29 mouse cellular contexts compared by ENCODE assay signal in genomic region chr8:108803017-108803416, GRCm38 (mm10).
DNase-seq lines count a peak whose midpoint lies in the region; ATAC-seq and TF ChIP-seq lines count a peak whose summit lies in the region.
"Had no signal": no experiment of that assay in that cellular context is flagged by ENCODE, and none has a peak within 500 bp of the region (broad histone marks: within the 10 kb centered on the region; RNA-seq: fewer than 3 reads in every experiment).

No protein-coding gene starts in this region.

- no peak overlapping the region for H3K9ac ChIP-seq in forebrain, embryonic 12.5 days
- no peak overlapping the region for H3K9ac ChIP-seq in stomach, embryonic 14.5 days (replicated peaks; ENCODE audit: low read depth, low read length)
- no peak overlapping the region for H3K9ac ChIP-seq in stomach, postnatal 0 days (ENCODE audit: low read length)
- H3K9ac ChIP-seq: forebrain, postnatal 0 days; liver, embryonic 13.5 days; midbrain, embryonic 13.5 days had no signal

- ATAC-seq in forebrain, embryonic 12.5 days (ENCODE audit: low FRiP score), result peak; percentile 60; the same call in 1 of the 2 replicates
- no peak for ATAC-seq in stomach, embryonic 14.5 days (ENCODE audit: insufficient number of reproducible peaks, insufficient read depth, low FRiP score, low read depth)
- ATAC-seq in stomach, postnatal 0 days (ENCODE audit: low FRiP score, low TSS enrichment), result no peak
- ATAC-seq: forebrain, postnatal 0 days; hindbrain, postnatal 0 days; midbrain, embryonic 13.5 days; Patski had no signal

- H3K4me3 ChIP-seq in forebrain, embryonic 12.5 days (replicated peaks), result no peak overlapping the region
- H3K4me3 ChIP-seq in forebrain, embryonic 10.5 days, result no peak overlapping the region
- H3K4me3 ChIP-seq in stomach, embryonic 14.5 days (ENCODE audit: low read depth, low read length), result no peak overlapping the region
- H3K4me3 ChIP-seq in stomach, postnatal 0 days (ENCODE audit: low read depth, low read length), result no peak overlapping the region
- H3K4me3 ChIP-seq: hindbrain, embryonic 10.5 days; liver, embryonic 13.5 days; midbrain, embryonic 13.5 days had no signal

- DNase-seq in forebrain, embryonic 10.5 days (ENCODE audit: extremely low spot score, low spot score), result no peak
- no peak for DNase-seq in stomach, postnatal 0 days (ENCODE audit: low spot score)
- peak; percentile 57 for DNase-seq in retina, embryonic 14.5 days (ENCODE audit: low spot score)
- no peak for DNase-seq in spleen, postnatal 14 days (ENCODE audit: low spot score in 2 of 2)
- no peak for DNase-seq in spleen, postnatal 4 days (ENCODE audit: low spot score in 2 of 2)
- DNase-seq: adrenal gland, postnatal 14 days; cerebellum, adult 2 months; cerebellum, postnatal 14 days; forebrain, postnatal 0 days; gastrocnemius, postnatal 10 days; heart, postnatal 14 days; kidney, adult 18-20 months; kidney, postnatal 4 days; left cerebral cortex, postnatal 4 days; liver, embryonic 13.5 days; lung, adult 2 months; lung, postnatal 10 days; right cerebral cortex, adult 18-20 months; spleen, adult 18-20 months; thymus, postnatal 14 days had no signal

- no peak overlapping the region for H3K27ac ChIP-seq in forebrain, embryonic 12.5 days
- no peak overlapping the region for H3K27ac ChIP-seq in forebrain, embryonic 10.5 days
- H3K27ac ChIP-seq in stomach, embryonic 14.5 days (ENCODE audit: low read length), result 0 out of 2 replicates have a peak overlapping the region, but pooled peaks have one; percentile 15
- H3K27ac ChIP-seq in stomach, postnatal 0 days (replicated peaks), result no peak overlapping the region
- H3K27ac ChIP-seq: hindbrain, embryonic 10.5 days; hindbrain, postnatal 0 days; kidney, postnatal 0 days; liver, embryonic 13.5 days; macrophage; midbrain, embryonic 13.5 days had no signal

- H3K9me3 ChIP-seq in forebrain, embryonic 12.5 days, result no peaks in the 10 kb centered on the region
- H3K9me3 ChIP-seq in forebrain, embryonic 10.5 days, result no peaks in the 10 kb centered on the region
- no peaks in the 10 kb centered on the region for H3K9me3 ChIP-seq in stomach, embryonic 14.5 days (ENCODE audit: control insufficient read depth, low read depth, low read length)
- no peaks in the 10 kb centered on the region for H3K9me3 ChIP-seq in stomach, postnatal 0 days (ENCODE audit: control insufficient read depth, low read length)
- H3K9me3 ChIP-seq: hindbrain, embryonic 10.5 days; liver, embryonic 13.5 days; midbrain, embryonic 13.5 days had no signal

- no peak for TF ChIP-seq CTCF in stomach, postnatal 0 days (IDR thresholded peaks at IDR 0.05; ENCODE audit: low read depth)

- WGBS in forebrain, embryonic 12.5 days, result 77% methylated on average over 6 of the region's 6 CpGs
- 89% methylated on average over 6 of the region's 6 CpGs for WGBS in forebrain, embryonic 10.5 days
- 56% methylated on average over 6 of the region's 6 CpGs for WGBS in stomach, embryonic 14.5 days
- WGBS in stomach, postnatal 0 days, result 61% methylated on average over 6 of the region's 6 CpGs

- TF ChIP-seq EP300 in stomach, postnatal 0 days (optimal IDR thresholded peaks at IDR 0.05), result no peak

- peaks cover 28% of the 10 kb centered on the region for H3K36me3 ChIP-seq in forebrain, embryonic 12.5 days (replicated peaks)
- H3K36me3 ChIP-seq in forebrain, embryonic 10.5 days (replicated peaks), result peaks cover 74% of the 10 kb centered on the region
- H3K36me3 ChIP-seq in stomach, embryonic 14.5 days (ENCODE audit: control insufficient read depth, insufficient read depth, low read length), result peaks cover 12% of the 10 kb centered on the region
- peaks cover 10% of the 10 kb centered on the region for H3K36me3 ChIP-seq in stomach, postnatal 0 days (ENCODE audit: control insufficient read depth, insufficient read depth, low read length)
- H3K36me3 ChIP-seq: G1E; liver, embryonic 13.5 days had no signal

- no peaks in the 10 kb centered on the region for H3K27me3 ChIP-seq in forebrain, embryonic 12.5 days
- no peaks in the 10 kb centered on the region for H3K27me3 ChIP-seq in forebrain, embryonic 10.5 days (ENCODE audit: poor library complexity, severe bottlenecking)
- no peaks in the 10 kb centered on the region for H3K27me3 ChIP-seq in stomach, embryonic 14.5 days (ENCODE audit: control insufficient read depth, insufficient read depth, low read length)
- no peaks in the 10 kb centered on the region for H3K27me3 ChIP-seq in stomach, postnatal 0 days (ENCODE audit: control insufficient read depth, insufficient read depth, low read length)
- H3K27me3 ChIP-seq: liver, embryonic 13.5 days; midbrain, embryonic 13.5 days; Patski had no signal

- no peak overlapping the region for H3K4me2 ChIP-seq in forebrain, embryonic 12.5 days
- H3K4me2 ChIP-seq in stomach, embryonic 14.5 days (replicated peaks; ENCODE audit: low read depth, low read length), result no peak overlapping the region
- H3K4me2 ChIP-seq in stomach, postnatal 0 days (replicated peaks; ENCODE audit: low read depth), result no peak overlapping the region
- H3K4me2 ChIP-seq: liver, embryonic 13.5 days; midbrain, embryonic 13.5 days had no signal

- H3K4me1 ChIP-seq in forebrain, embryonic 12.5 days, result peaks cover 3% of the 10 kb centered on the region
- peaks cover 8% of the 10 kb centered on the region for H3K4me1 ChIP-seq in forebrain, embryonic 10.5 days
- peaks cover 28% of the 10 kb centered on the region; the same call in 1 of the 2 replicates for H3K4me1 ChIP-seq in stomach, embryonic 14.5 days (ENCODE audit: control insufficient read depth, insufficient read depth, low read length)
- H3K4me1 ChIP-seq in stomach, postnatal 0 days (replicated peaks; ENCODE audit: control insufficient read depth, insufficient read depth), result no peaks in the 10 kb centered on the region; the same call in 1 of the 2 replicates
